Mouse (Mus musculus): ENCODE results near the gene Abtb2.

- TF ChIP-seq POLR2A (IDR thresholded peaks at IDR 0.05; ENCODE audit: low read depth, low read length) (no peak), CTCF (IDR thresholded peaks at IDR 0.05; ENCODE audit: borderline replicate concordance, insufficient read depth, low read length) (no peak)
These were observed 26.4 kb downstream of the Abtb2 start for GRCm38 (mm10) chr2:103592591-103592929.
